Mouse (Mus musculus): ENCODE measurements around the gene Psd. TPM values are rescaled to one million over a fixed set of nuclear protein-coding genes. Genes with fewer than 3 reads are reported as not detected.

Psd gene
- total RNA-seq, 2 experiments from 2014 or later: 605 to 647 TPM

DNA sequence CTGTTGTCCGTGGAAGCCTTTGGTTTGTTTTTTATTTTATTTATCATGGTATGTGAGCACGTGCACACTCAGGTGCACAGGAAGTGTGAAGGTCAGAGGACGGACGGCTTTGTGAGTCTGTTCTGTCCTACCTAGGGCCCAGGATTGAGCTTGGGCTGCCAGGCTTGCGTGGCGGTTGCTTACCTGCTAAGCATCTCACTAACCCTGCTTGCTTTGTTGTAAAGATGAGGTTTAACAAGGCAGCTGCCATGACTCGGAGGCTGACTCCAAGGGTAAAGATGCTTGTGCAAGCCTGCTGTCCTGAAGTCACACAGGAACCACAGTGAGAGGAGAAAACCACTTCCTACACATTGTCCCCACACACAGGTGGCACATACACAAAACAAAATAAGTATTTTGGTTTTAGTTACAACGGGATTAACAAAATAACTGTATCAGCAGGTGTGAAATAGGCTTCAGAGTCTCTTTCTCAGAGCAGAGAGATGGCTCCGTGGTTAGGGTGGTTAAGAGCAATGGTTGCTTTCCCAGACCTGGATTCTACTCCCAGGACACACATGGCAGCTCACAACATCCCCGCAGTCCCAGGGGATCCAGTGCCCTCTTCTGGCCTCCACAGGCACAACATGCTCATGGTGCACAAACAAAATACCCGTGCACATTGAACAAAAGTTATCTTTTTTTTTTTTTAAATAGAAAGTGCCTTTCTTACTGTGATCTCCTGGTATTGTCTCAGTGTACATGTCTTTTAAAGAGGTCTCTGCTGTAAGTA, 44.7 kb downstream of the Psd start:
- intact Hi-C loops (cut with DNase I): no loop called here
- Histone ChIP-seq H3K4me3 (no peak overlapping the region), H3K27ac (no peak overlapping the region)
- TF ChIP-seq CTCF (IDR thresholded peaks at IDR 0.05): no peak; the same call in 1 of the 2 replicates
- DNase-seq (ENCODE audit: extremely low spot score in 1 of 2, low spot score in 2 of 2): no peak

DNA sequence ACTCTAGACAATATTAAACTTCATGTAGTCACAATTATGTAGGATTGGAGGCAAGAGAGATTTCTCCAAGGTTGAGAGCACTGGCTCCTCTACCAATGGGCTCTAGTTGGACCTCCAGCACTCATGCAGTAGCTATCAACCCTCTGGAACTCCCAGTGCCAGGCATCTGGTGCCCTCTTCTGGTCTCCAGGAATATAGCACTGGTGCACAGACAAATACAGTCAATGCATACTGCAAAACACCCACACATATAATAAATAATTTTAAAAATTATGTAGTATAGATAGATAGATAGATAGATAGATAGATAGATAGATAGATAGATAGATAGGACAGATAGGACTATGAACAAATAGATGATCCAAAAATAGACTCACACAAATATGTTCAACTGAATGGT, 51.6 kb downstream of the Psd start:
- no peak for DNase-seq (ENCODE audit: extremely low spot score in 1 of 2, low spot score in 2 of 2)
- intact Hi-C loops (cut with DNase I): no loop called here
- peak; percentile 44 for TF ChIP-seq CTCF (IDR thresholded peaks at IDR 0.05)
- H3K27ac ChIP-seq: no peak overlapping the region
- no peak overlapping the region for H3K4me3 ChIP-seq

DNA sequence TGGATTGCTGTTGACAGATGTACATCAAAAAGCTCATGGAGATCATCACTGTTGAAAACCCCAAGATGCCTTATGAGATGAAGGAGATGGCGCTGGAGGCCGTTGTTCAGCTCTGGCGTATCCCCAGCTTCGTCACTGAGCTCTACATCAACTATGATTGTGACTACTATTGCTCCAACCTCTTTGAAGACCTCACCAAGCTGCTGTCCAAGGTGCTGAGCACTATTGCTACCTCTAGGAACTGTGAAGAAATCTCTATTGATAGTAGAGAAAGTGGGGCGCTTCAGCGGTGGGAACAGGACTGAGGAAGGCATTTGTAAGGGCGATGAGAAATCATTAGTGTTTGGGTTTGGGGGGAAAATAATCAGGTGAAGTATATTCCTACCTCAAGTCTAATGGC, 62.2 kb downstream of the Psd start:
- no peak for DNase-seq (ENCODE audit: extremely low spot score in 1 of 2, low spot score in 2 of 2)
- intact Hi-C loops (cut with DNase I): no loop called here
- H3K4me3 ChIP-seq: no peak overlapping the region
- H3K27ac ChIP-seq: no peak overlapping the region
- TF ChIP-seq CTCF (IDR thresholded peaks at IDR 0.05): no peak

Small RNAs within 50 kb of the gene (microRNA-seq; reads per million reads assigned to microRNA genes)
- 1.7 to 12.9 reads per million in 2 experiments for gene Mir146b

Other genes with a start within 250 kb of the Psd start
- gene Elovl3, start 195.3 kb downstream of the Psd start, total RNA-seq (2021): not detected
- gene Pitx3, start 178.8 kb downstream of the Psd start, total RNA-seq (2021): not detected
- gene Gbf1, start 174.6 kb downstream of the Psd start, total RNA-seq (2021): 10 to 100 TPM; 90.1 to 95.4 TPM
- 1 to 10 TPM; 2.9 to 3.3 TPM for gene Nfkb2, start 22.8 kb downstream of the Psd start, total RNA-seq (2021)
- gene Fbxl15, start 1.0 kb upstream of the Psd start, total RNA-seq (2021): 10 to 100 TPM; 27.0 to 29.6 TPM
- 100 to 1,000 TPM; 188 to 196 TPM for gene Cuedc2, start 11.5 kb upstream of the Psd start, total RNA-seq (2021)
- 10 to 100 TPM; 25.5 to 25.9 TPM for gene Mfsd13a, start 14.0 kb upstream of the Psd start, total RNA-seq (2021)
- gene 2310034G01Rik, start 23.1 kb upstream of the Psd start, total RNA-seq (2021): under 1 TPM; 0.66 to 0.91 TPM
- 100 to 1,000 TPM; 179 to 197 TPM for gene Actr1a, start 68.6 kb upstream of the Psd start, total RNA-seq (2021)
- 10 to 100 TPM; 19.4 to 20.1 TPM for gene Sufu, start 69.7 kb upstream of the Psd start, total RNA-seq (2021)
- gene Trim8, start 174.5 kb upstream of the Psd start, total RNA-seq (2021): 100 to 1,000 TPM; 114 to 121 TPM
- gene Arl3, start 246.0 kb upstream of the Psd start, total RNA-seq (2021): 100 to 1,000 TPM; 120 to 129 TPM
- 1 to 10 TPM; 4.6 to 7.4 TPM for gene Sfxn2, start 246.2 kb upstream of the Psd start, total RNA-seq (2021)